Comparison of ENCODE assay signal across 9 mouse cellular contexts in the genomic region with DNA sequence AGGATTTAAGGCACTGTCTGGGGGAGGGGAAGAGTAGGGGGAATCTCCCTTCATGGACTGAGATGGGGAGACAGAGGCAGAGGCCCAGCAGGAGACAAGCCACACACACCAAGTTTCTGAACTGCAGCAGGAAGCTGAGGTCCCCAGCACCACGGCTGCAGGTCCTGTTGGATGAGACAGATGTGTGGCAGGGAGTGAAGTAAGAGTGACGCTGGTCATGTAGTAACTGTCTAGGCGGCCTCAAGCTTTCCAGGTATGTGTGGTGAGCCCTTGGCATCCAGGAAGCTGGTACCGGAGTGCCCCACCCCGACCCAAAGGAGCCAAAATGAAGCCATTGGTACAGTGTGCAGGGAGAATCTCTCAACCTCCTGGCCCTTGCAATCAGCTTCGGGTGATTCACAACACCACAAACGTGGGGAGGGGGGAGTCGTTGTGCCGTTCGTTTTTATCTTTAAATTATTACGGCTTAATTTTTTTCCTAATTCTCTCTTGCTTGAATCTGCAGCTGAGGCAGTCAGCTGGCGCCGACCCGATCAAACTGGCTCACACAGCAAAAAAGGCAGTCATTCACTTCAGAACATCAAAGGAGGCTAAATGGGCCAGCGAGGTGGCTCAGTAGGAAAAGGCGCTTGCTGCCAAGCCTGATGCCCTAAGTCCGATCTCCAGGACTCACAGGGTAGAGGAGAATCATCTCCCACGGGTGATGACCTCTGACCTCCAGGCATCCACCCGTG. TPM values are rescaled to one million over a fixed set of nuclear protein-coding genes. Genes with fewer than 3 reads are reported as not detected.
DNase-seq lines count a peak whose midpoint lies in the region; ATAC-seq and TF ChIP-seq lines count a peak whose summit lies in the region.
"Had no signal": no experiment of that assay in that cellular context is flagged by ENCODE, and none has a peak within 500 bp of the region (broad histone marks: within the 10 kb centered on the region; RNA-seq: fewer than 3 reads in every experiment).

No protein-coding gene starts in this region.

- H3K36me3 ChIP-seq in hindbrain, embryonic 12.5 days: no peaks in the 10 kb centered on the region
- H3K36me3 ChIP-seq in hindbrain, embryonic 14.5 days (replicated peaks; ENCODE audit: control insufficient read depth, insufficient read depth): no peaks in the 10 kb centered on the region
- H3K36me3 ChIP-seq in ES-Bruce4 (ENCODE audit: control insufficient read depth, insufficient read depth, low read length, poor library complexity, severe bottlenecking): no peaks in the 10 kb centered on the region
- peaks cover 34% of the 10 kb centered on the region for H3K36me3 ChIP-seq in embryonic facial prominence, embryonic 13.5 days
- no peaks in the 10 kb centered on the region for H3K36me3 ChIP-seq in liver, embryonic 15.5 days (replicated peaks)
- no peaks in the 10 kb centered on the region for H3K36me3 ChIP-seq in thymus, adult 2 months (ENCODE audit: control insufficient read depth, insufficient read depth, low read length)

- no peak for ATAC-seq in hindbrain, embryonic 12.5 days (ENCODE audit: low FRiP score)
- no peak for ATAC-seq in hindbrain, embryonic 14.5 days (ENCODE audit: low FRiP score)
- ATAC-seq in embryonic facial prominence, embryonic 13.5 days (ENCODE audit: insufficient number of reproducible peaks, insufficient read depth, low FRiP score, low TSS enrichment, low read depth): no peak
- no peak for ATAC-seq in liver, embryonic 15.5 days (ENCODE audit: insufficient read depth)
- ATAC-seq in cerebellum, adult (ENCODE audit: insufficient number of reproducible peaks, low FRiP score, low TSS enrichment): no peak
- ATAC-seq: forebrain, postnatal 0 days had no signal

- WGBS in hindbrain, embryonic 12.5 days: 11% methylated on average over 19 of the region's 19 CpGs
- 13% methylated on average over 19 of the region's 19 CpGs for WGBS in hindbrain, embryonic 14.5 days
- WGBS in embryonic facial prominence, embryonic 13.5 days: 6% methylated on average over 19 of the region's 19 CpGs
- 27% methylated on average over 19 of the region's 19 CpGs for WGBS in liver, embryonic 15.5 days (ENCODE audit: insufficient replicate concordance)
- 49% methylated on average over 19 of the region's 19 CpGs for WGBS in thymus, adult 2 months

- H3K4me1 ChIP-seq in hindbrain, embryonic 12.5 days: peaks cover 46% of the 10 kb centered on the region
- no peaks in the 10 kb centered on the region; the same call in 1 of the 2 replicates for H3K4me1 ChIP-seq in hindbrain, embryonic 14.5 days (replicated peaks; ENCODE audit: control insufficient read depth, insufficient read depth, low read length)
- H3K4me1 ChIP-seq in ES-Bruce4 (ENCODE audit: control insufficient read depth, insufficient read depth, low read length): peaks cover 2% of the 10 kb centered on the region
- H3K4me1 ChIP-seq in embryonic facial prominence, embryonic 13.5 days: peaks cover 78% of the 10 kb centered on the region
- H3K4me1 ChIP-seq in liver, embryonic 15.5 days (replicated peaks): peaks cover 26% of the 10 kb centered on the region
- peaks cover 15% of the 10 kb centered on the region for H3K4me1 ChIP-seq in thymus, adult 2 months (replicated peaks; ENCODE audit: control insufficient read depth, insufficient read depth, low read length)

- no peaks in the 10 kb centered on the region; the same call in 1 of the 2 replicates for H3K27me3 ChIP-seq in hindbrain, embryonic 12.5 days
- H3K27me3 ChIP-seq in hindbrain, embryonic 14.5 days (ENCODE audit: control insufficient read depth, insufficient read depth, low read length): no peaks in the 10 kb centered on the region
- no peaks in the 10 kb centered on the region for H3K27me3 ChIP-seq in ES-Bruce4 (ENCODE audit: control insufficient read depth, insufficient read depth, low read length, poor library complexity, severe bottlenecking)
- no peaks in the 10 kb centered on the region for H3K27me3 ChIP-seq in embryonic facial prominence, embryonic 13.5 days
- peaks cover 14% of the 10 kb centered on the region for H3K27me3 ChIP-seq in liver, embryonic 15.5 days
- no peaks in the 10 kb centered on the region for H3K27me3 ChIP-seq in thymus, adult 2 months (ENCODE audit: control insufficient read depth, insufficient read depth, low read length)

- 0 out of 2 replicates have a peak overlapping the region, but pooled peaks have one; percentile 3 for H3K4me3 ChIP-seq in hindbrain, embryonic 12.5 days
- H3K4me3 ChIP-seq in hindbrain, embryonic 14.5 days (replicated peaks; ENCODE audit: low read length): no peak overlapping the region
- 0 out of 2 replicates have a peak overlapping the region, but pooled peaks have one; percentile 3 for H3K4me3 ChIP-seq in ES-Bruce4 (ENCODE audit: low read depth, low read length)
- H3K4me3 ChIP-seq in embryonic facial prominence, embryonic 13.5 days: peak overlapping the region; percentile 60
- H3K4me3 ChIP-seq in liver, embryonic 15.5 days (replicated peaks): no peak overlapping the region
- no peak overlapping the region for H3K4me3 ChIP-seq in thymus, adult 2 months (ENCODE audit: control insufficient read depth, insufficient read depth, low read length)

- TF ChIP-seq POLR2A in ES-Bruce4 (IDR thresholded peaks at IDR 0.05; ENCODE audit: insufficient read depth, low read length): no peak
- TF ChIP-seq POLR2A in thymus, adult 2 months (IDR thresholded peaks at IDR 0.05; ENCODE audit: control insufficient read depth, extremely low read depth, insufficient read depth, low read length, poor library complexity): no peak

- no peak overlapping the region; the same call in 1 of the 2 replicates for H3K9ac ChIP-seq in hindbrain, embryonic 12.5 days
- H3K9ac ChIP-seq in hindbrain, embryonic 14.5 days: no peak overlapping the region
- H3K9ac ChIP-seq in ES-Bruce4 (ENCODE audit: low read depth, poor library complexity, severe bottlenecking): no peak overlapping the region
- H3K9ac ChIP-seq in embryonic facial prominence, embryonic 13.5 days: peak overlapping the region; percentile 76
- H3K9ac ChIP-seq in liver, embryonic 15.5 days: no peak overlapping the region
- H3K9ac ChIP-seq: forebrain, postnatal 0 days had no signal

- TF ChIP-seq CTCF in ES-Bruce4 (IDR thresholded peaks at IDR 0.05; ENCODE audit: low read depth, low read length): no peak
- TF ChIP-seq CTCF in thymus, adult 2 months (IDR thresholded peaks at IDR 0.05; ENCODE audit: borderline replicate concordance, control insufficient read depth, extremely low read depth, insufficient read depth, low read length, poor library complexity): no peak

- H3K9me3 ChIP-seq in hindbrain, embryonic 12.5 days (replicated peaks): no peaks in the 10 kb centered on the region
- H3K9me3 ChIP-seq in hindbrain, embryonic 14.5 days (ENCODE audit: control insufficient read depth, low read length): no peaks in the 10 kb centered on the region
- no peaks in the 10 kb centered on the region for H3K9me3 ChIP-seq in ES-Bruce4 (replicated peaks; ENCODE audit: control insufficient read depth, insufficient read depth, low read length, poor library complexity, severe bottlenecking)
- no peaks in the 10 kb centered on the region for H3K9me3 ChIP-seq in embryonic facial prominence, embryonic 13.5 days
- H3K9me3 ChIP-seq in liver, embryonic 15.5 days (replicated peaks): no peaks in the 10 kb centered on the region

- TF ChIP-seq EP300 in ES-Bruce4 (IDR thresholded peaks at IDR 0.05; ENCODE audit: insufficient read depth, low read depth, low read length): no peak

- DNase-seq in hindbrain, embryonic 14.5 days (ENCODE audit: low spot score): no peak
- no peak for DNase-seq in gastrocnemius, postnatal 25 days
- no peak for DNase-seq in thymus, adult 2 months
- DNase-seq: forebrain, postnatal 0 days had no signal

- H3K27ac ChIP-seq in hindbrain, embryonic 12.5 days: peak overlapping the region; percentile 67
- H3K27ac ChIP-seq in hindbrain, embryonic 14.5 days: no peak overlapping the region
- H3K27ac ChIP-seq in ES-Bruce4 (ENCODE audit: insufficient read depth, low read length): no peak overlapping the region
- peak overlapping the region; percentile 92 for H3K27ac ChIP-seq in embryonic facial prominence, embryonic 13.5 days
- H3K27ac ChIP-seq in liver, embryonic 15.5 days (replicated peaks): peak overlapping the region; percentile 19; the same call in 1 of the 2 replicates
- H3K27ac ChIP-seq in thymus, adult 2 months (ENCODE audit: control insufficient read depth, insufficient read depth, low read length): no peak overlapping the region

- peak overlapping the region; percentile 36 for H3K4me2 ChIP-seq in hindbrain, embryonic 12.5 days (replicated peaks)
- no peak overlapping the region for H3K4me2 ChIP-seq in hindbrain, embryonic 14.5 days (replicated peaks)
- peak overlapping the region; percentile 72 for H3K4me2 ChIP-seq in embryonic facial prominence, embryonic 13.5 days
- peak overlapping the region; percentile 36 for H3K4me2 ChIP-seq in liver, embryonic 15.5 days

RNA-seq across cellular contexts. Expression of gene Tmem119, which starts 3.0 kb away (rescaled TPM):
- 41.0 and 44.1 TPM in 2 replicates for polyA plus RNA-seq in hindbrain, embryonic 12.5 days (2016; fragmentation: Nextera tagmentation; extraction: Ambion mirVana)
- polyA plus RNA-seq in hindbrain, embryonic 14.5 days (2014; fragmentation: Nextera tagmentation; extraction: Ambion mirVana): 4.8 and 5.0 TPM in 2 replicates
- polyA plus RNA-seq in ES-Bruce4 (2011; ENCODE audit: insufficient read depth, insufficient read length, low read depth, missing spikeins): 0.79 and 1.2 TPM in 2 replicates
- 109 and 141 TPM in 2 replicates for polyA plus RNA-seq in embryonic facial prominence, embryonic 13.5 days (2015; fragmentation: Nextera tagmentation; extraction: Ambion mirVana)
- 4.0 and 4.2 TPM in 2 replicates for polyA plus RNA-seq in liver, embryonic 15.5 days (2015; fragmentation: Nextera tagmentation; extraction: Ambion mirVana)
- 1 to 10 TPM; 3.0 to 3.6 TPM for total RNA-seq in gastrocnemius, postnatal 25 days (2021)
- 8.8 and 11.7 TPM in 2 replicates for polyA plus RNA-seq in thymus, adult 2 months (2012; rRNA removed)

RNA-seq across cellular contexts. Expression of gene Iscu, which starts 24.8 kb away (rescaled TPM):
- polyA plus RNA-seq in hindbrain, embryonic 12.5 days (2016; fragmentation: Nextera tagmentation; extraction: Ambion mirVana): 101 and 106 TPM in 2 replicates
- 81.5 and 92.4 TPM in 2 replicates for polyA plus RNA-seq in hindbrain, embryonic 14.5 days (2014; fragmentation: Nextera tagmentation; extraction: Ambion mirVana)
- 47.5 and 58.2 TPM in 2 replicates for polyA plus RNA-seq in ES-Bruce4 (2011; ENCODE audit: insufficient read depth, insufficient read length, low read depth, missing spikeins)
- polyA plus RNA-seq in embryonic facial prominence, embryonic 13.5 days (2015; fragmentation: Nextera tagmentation; extraction: Ambion mirVana): 101 and 106 TPM in 2 replicates
- 79.1 and 85.3 TPM in 2 replicates for polyA plus RNA-seq in liver, embryonic 15.5 days (2015; fragmentation: Nextera tagmentation; extraction: Ambion mirVana)
- total RNA-seq in gastrocnemius, postnatal 25 days (2021): 100 to 1,000 TPM; 126 to 135 TPM
- 80.6 and 93.7 TPM in 2 replicates for polyA plus RNA-seq in thymus, adult 2 months (2012; rRNA removed)

RNA-seq across cellular contexts. Expression of gene Sart3, which starts 25.0 kb away (rescaled TPM):
- 71.9 and 80.6 TPM in 2 replicates for polyA plus RNA-seq in hindbrain, embryonic 12.5 days (2016; fragmentation: Nextera tagmentation; extraction: Ambion mirVana)
- 33.0 and 37.1 TPM in 2 replicates for polyA plus RNA-seq in hindbrain, embryonic 14.5 days (2014; fragmentation: Nextera tagmentation; extraction: Ambion mirVana)
- polyA plus RNA-seq in ES-Bruce4 (2011; ENCODE audit: insufficient read depth, insufficient read length, low read depth, missing spikeins): 45.0 and 49.0 TPM in 2 replicates
- polyA plus RNA-seq in embryonic facial prominence, embryonic 13.5 days (2015; fragmentation: Nextera tagmentation; extraction: Ambion mirVana): 63.6 and 65.7 TPM in 2 replicates
- 17.5 and 20.7 TPM in 2 replicates for polyA plus RNA-seq in liver, embryonic 15.5 days (2015; fragmentation: Nextera tagmentation; extraction: Ambion mirVana)
- total RNA-seq in gastrocnemius, postnatal 25 days (2021): 1 to 10 TPM; 5.8 to 8.2 TPM
- 47.5 and 53.1 TPM in 2 replicates for polyA plus RNA-seq in thymus, adult 2 months (2012; rRNA removed)

RNA-seq across cellular contexts. Expression of gene Selplg, which starts 35.1 kb away (rescaled TPM):
- polyA plus RNA-seq in hindbrain, embryonic 12.5 days (2016; fragmentation: Nextera tagmentation; extraction: Ambion mirVana): 1.3 and 2.3 TPM in 2 replicates
- polyA plus RNA-seq in hindbrain, embryonic 14.5 days (2014; fragmentation: Nextera tagmentation; extraction: Ambion mirVana): 1.6 and 2.4 TPM in 2 replicates
- 0.72 and 1.9 TPM in 2 replicates for polyA plus RNA-seq in ES-Bruce4 (2011; ENCODE audit: insufficient read depth, insufficient read length, low read depth, missing spikeins)
- 2.2 and 2.3 TPM in 2 replicates for polyA plus RNA-seq in embryonic facial prominence, embryonic 13.5 days (2015; fragmentation: Nextera tagmentation; extraction: Ambion mirVana)
- polyA plus RNA-seq in liver, embryonic 15.5 days (2015; fragmentation: Nextera tagmentation; extraction: Ambion mirVana): 13.2 and 15.3 TPM in 2 replicates
- 1 to 10 TPM in 1 of 2 experiments, under 1 TPM in 1; 0.43 to 1.2 TPM for total RNA-seq in gastrocnemius, postnatal 25 days (2021)
- polyA plus RNA-seq in thymus, adult 2 months (2012; rRNA removed): 755 and 783 TPM in 2 replicates

Comparison
In these comparisons a context has a peak if more than half of its experiments do, and no peak if none do; other contexts are left out.
1. H3K27ac ChIP-seq: peak in hindbrain, embryonic 12.5 days (single experiment), embryonic facial prominence, embryonic 13.5 days (single experiment) and liver, embryonic 15.5 days (single experiment); none in hindbrain, embryonic 14.5 days (single experiment), ES-Bruce4 (single experiment) and thymus, adult 2 months (single experiment).
2. H3K4me3 ChIP-seq: peak in hindbrain, embryonic 12.5 days (single experiment), ES-Bruce4 (single experiment) and embryonic facial prominence, embryonic 13.5 days (single experiment); none in hindbrain, embryonic 14.5 days (single experiment), liver, embryonic 15.5 days (single experiment) and thymus, adult 2 months (single experiment).